13 mouse cellular contexts compared by ENCODE assay signal in genomic region chr1:178769988-178770387, GRCm38 (mm10).
"Had no signal": no experiment of that assay in that cellular context is flagged by ENCODE, and none has a peak within 500 bp of the region (broad histone marks: within the 10 kb centered on the region; RNA-seq: fewer than 3 reads in every experiment).

No protein-coding gene starts in this region.

- H3K9ac ChIP-seq: kidney, embryonic 15.5 days; liver, embryonic 13.5 days; midbrain, embryonic 13.5 days had no signal

- DNase-seq: kidney, postnatal 10 days; kidney, postnatal 4 days; layer of hippocampus, adult 9-11 months; liver, embryonic 13.5 days; lung, adult 2 months; lung, postnatal 14 days; lung, postnatal 4 days; thymus, adult 18-20 months; thymus, postnatal 36 days had no signal

- ATAC-seq: midbrain, embryonic 13.5 days had no signal

- H3K36me3 ChIP-seq: kidney, embryonic 15.5 days; liver, embryonic 13.5 days; midbrain, embryonic 10.5 days; midbrain, embryonic 13.5 days had no signal

- H3K4me1 ChIP-seq: kidney, embryonic 15.5 days; midbrain, embryonic 13.5 days had no signal

- H3K4me2 ChIP-seq: kidney, embryonic 15.5 days; liver, embryonic 13.5 days; midbrain, embryonic 13.5 days had no signal

- H3K27me3 ChIP-seq: kidney, embryonic 15.5 days; liver, embryonic 13.5 days; midbrain, embryonic 13.5 days had no signal

- H3K27ac ChIP-seq: kidney, embryonic 15.5 days; left cerebral cortex, adult 2 months; liver, embryonic 13.5 days; midbrain, embryonic 10.5 days; midbrain, embryonic 13.5 days had no signal

- H3K9me3 ChIP-seq: kidney, embryonic 15.5 days; liver, embryonic 13.5 days; midbrain, embryonic 10.5 days; midbrain, embryonic 13.5 days had no signal

- H3K4me3 ChIP-seq: kidney, embryonic 15.5 days; left cerebral cortex, adult 2 months; liver, embryonic 13.5 days; midbrain, embryonic 10.5 days; midbrain, embryonic 13.5 days had no signal
